Mouse (Mus musculus) C2C12 (cell line): ENCODE results near the gene Ssb. TPM values are rescaled to one million over a fixed set of nuclear protein-coding genes. Genes with fewer than 3 reads are reported as not detected.

Source experiments
- H3K27me3 ChIP-seq: one replicate; pipeline ENCODE4 v1.6.1; 2011; ENCODE audit not compliant: control insufficient read depth, insufficient read depth, insufficient read length
- H3K36me3 ChIP-seq: one replicate; pipeline ENCODE4 v1.6.1; 2011; ENCODE audit not compliant: control insufficient read depth, insufficient read depth
- H3K4me3 ChIP-seq: one replicate; pipeline ENCODE4 v1.5.1; 2011; ENCODE audit warnings: mild to moderate bottlenecking, control low read depth; ENCODE audit not compliant: poor library complexity, insufficient read depth, severe bottlenecking
- H3K79me2 ChIP-seq: one replicate; pipeline ENCODE4 v1.6.1; 2011; ENCODE audit not compliant: control insufficient read depth, insufficient read depth
- H3K79me3 ChIP-seq: one replicate; pipeline ENCODE4 v1.6.1; 2011; ENCODE audit warnings: low read depth, control low read depth
- H3ac ChIP-seq: one replicate; pipeline ENCODE3; 2011; ENCODE audit warnings: low read depth; ENCODE audit not compliant: control insufficient read depth, insufficient read length
- CEBPB ChIP-seq: IDR thresholded peaks from one replicate; pipeline ENCODE4 v1.6.1; 2011; ENCODE audit warnings: low read depth, mild to moderate bottlenecking, control low read depth, moderate library complexity
- CTCF ChIP-seq: IDR thresholded peaks from one replicate; pipeline ENCODE4 v1.5.1; 2011; ENCODE audit not compliant: control insufficient read depth, insufficient read depth, insufficient read length
- FOSL1 ChIP-seq: IDR thresholded peaks from one replicate; pipeline ENCODE4 v1.8.0; 2011; ENCODE audit warnings: mild to moderate bottlenecking, low read length; ENCODE audit not compliant: poor library complexity, insufficient read depth, severe bottlenecking
- MAX ChIP-seq: IDR thresholded peaks from one replicate; pipeline ENCODE4 v1.6.1; 2011; ENCODE audit warnings: mild to moderate bottlenecking, control low read depth
- MYOD1 ChIP-seq: IDR thresholded peaks from one replicate; pipeline ENCODE4 v1.6.1; 2011; ENCODE audit warnings: low read depth; ENCODE audit not compliant: control insufficient read depth, insufficient read length
- MYOG ChIP-seq: IDR thresholded peaks from one replicate; pipeline ENCODE4 v1.6.1; 2011; ENCODE audit not compliant: control insufficient read depth, insufficient read length; ENCODE audit errors: extremely low read depth
- USF1 ChIP-seq: IDR thresholded peaks from one replicate; pipeline ENCODE4 v1.6.1; 2011; ENCODE audit warnings: low read depth, mild to moderate bottlenecking, control low read depth, moderate library complexity
- polyA plus RNA-seq: library from polyadenylated mRNA; unstranded; fragments of >200 nt; fragmentation: generic; extraction: Trizol; gene quantifications from one replicate; pipeline ENCODE4 v1.2.1, GENCODE M21; 2012; ENCODE audit warnings: missing spikeins

The Ssb gene
- polyA plus RNA-seq, 1 experiment: 44.7 TPM

DNA sequence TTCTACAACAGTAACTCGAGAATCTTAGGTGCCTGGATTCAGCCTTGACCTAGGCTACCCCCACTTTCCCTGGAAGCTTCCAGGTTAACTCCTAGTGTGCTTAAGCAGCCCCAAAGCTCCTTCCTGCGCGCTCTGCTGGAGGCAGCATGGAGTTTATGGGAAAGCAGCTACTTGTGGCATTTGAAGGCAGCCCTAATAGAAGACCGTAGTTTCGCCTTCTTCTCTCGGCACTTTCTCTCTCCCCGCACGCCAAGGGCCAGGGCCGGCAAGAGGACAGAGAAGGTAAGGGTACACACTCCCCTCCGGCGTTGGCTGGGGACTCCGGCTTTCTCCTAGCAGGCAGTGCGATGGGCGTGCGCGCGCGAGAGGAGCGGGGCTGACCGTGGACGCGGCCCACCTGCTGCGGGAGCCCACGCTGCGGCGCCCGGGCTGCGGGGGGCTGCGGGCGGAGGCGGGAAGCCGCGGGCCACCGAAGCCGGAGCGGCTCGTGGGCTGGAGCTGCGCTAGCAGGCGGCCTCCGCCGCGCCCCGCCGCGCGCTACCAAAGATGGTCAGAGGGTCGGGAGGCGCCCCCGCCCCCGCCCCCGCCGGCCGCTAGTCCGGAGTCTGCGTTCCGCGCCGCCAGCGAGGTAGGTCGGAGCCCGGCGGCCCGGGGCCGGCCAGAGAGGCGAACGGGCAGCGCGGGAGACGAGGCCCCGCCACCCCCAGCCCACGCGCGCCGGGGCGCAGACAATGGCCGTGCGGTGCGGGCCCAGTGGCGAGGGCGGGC lies 38.8 kb upstream of the Ssb start:
- Histone ChIP-seq H3K27me3 (peaks cover 7% of the 10 kb centered on the region), H3ac (peak overlapping the region; percentile 96), H3K36me3 (no peaks in the 10 kb centered on the region), H3K79me2 (no peaks in the 10 kb centered on the region), H3K4me3 (peak overlapping the region; percentile 18), H3K79me3 (no peaks in the 10 kb centered on the region)
- no peak for TF ChIP-seq USF1
- TF ChIP-seq FOSL1: no peak
- TF ChIP-seq CEBPB: no peak
- no peak for TF ChIP-seq MAX
- TF ChIP-seq CTCF: no peak
- TF ChIP-seq MYOD1: no peak
- no peak for TF ChIP-seq MYOG

GRCm38 (mm10) chr2:69823129-69823677 lies 38.2 kb upstream of the Ssb start:
- TF ChIP-seq MYOG: no peak
- no peak for TF ChIP-seq MAX
- TF ChIP-seq FOSL1: no peak
- TF ChIP-seq CEBPB: no peak
- TF ChIP-seq MYOD1: no peak
- Histone ChIP-seq H3ac (peak overlapping the region; percentile 96), H3K4me3 (peak overlapping the region; percentile 18), H3K36me3 (no peaks in the 10 kb centered on the region), H3K79me3 (no peaks in the 10 kb centered on the region), H3K27me3 (peaks cover 7% of the 10 kb centered on the region), H3K79me2 (no peaks in the 10 kb centered on the region)

DNA sequence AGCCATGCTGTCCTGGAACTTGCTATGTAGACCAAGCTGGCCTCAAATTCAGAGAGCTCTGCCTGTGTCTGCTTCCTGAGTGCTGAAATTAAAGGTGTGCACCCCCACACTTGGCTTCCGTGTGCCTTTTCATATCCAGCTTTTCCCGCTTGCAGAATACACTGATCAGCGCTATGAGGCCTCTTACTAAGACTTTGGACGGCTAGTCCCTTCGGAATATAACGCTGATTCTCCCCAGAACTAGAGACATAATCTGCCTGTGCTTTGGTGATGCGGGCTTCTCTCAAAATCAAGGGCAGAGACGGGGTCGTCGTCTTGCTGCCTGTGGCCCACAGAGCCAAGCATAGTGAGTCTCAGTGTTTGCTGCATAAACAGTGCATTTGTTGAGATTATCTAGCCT lies 35.5 kb upstream of the Ssb start:
- no peak overlapping the region for H3K4me3 ChIP-seq
- TF ChIP-seq MYOG: no peak
- no peak for TF ChIP-seq CTCF
- no peak for TF ChIP-seq FOSL1
- TF ChIP-seq CEBPB: no peak
- TF ChIP-seq USF1: no peak
- no peak for TF ChIP-seq MAX
- no peak for TF ChIP-seq MYOD1
- H3K27me3 ChIP-seq: peaks cover 4% of the 10 kb centered on the region
- H3ac ChIP-seq: no peak overlapping the region
- no peaks in the 10 kb centered on the region for H3K79me3 ChIP-seq
- no peaks in the 10 kb centered on the region for H3K36me3 ChIP-seq
- H3K79me2 ChIP-seq: no peaks in the 10 kb centered on the region

GRCm38 (mm10) chr2:69826380-69826779 lies 35.0 kb upstream of the Ssb start:
- H3K36me3 ChIP-seq: no peaks in the 10 kb centered on the region
- no peaks in the 10 kb centered on the region for H3K79me3 ChIP-seq
- no peaks in the 10 kb centered on the region for H3K79me2 ChIP-seq
- H3K27me3 ChIP-seq: peaks cover 4% of the 10 kb centered on the region
- H3K4me3 ChIP-seq: no peak overlapping the region
- H3ac ChIP-seq: no peak overlapping the region
- TF ChIP-seq CEBPB (no peak), USF1 (no peak), CTCF (no peak), FOSL1 (no peak), MAX (no peak), MYOD1 (no peak), MYOG (no peak)

- Histone ChIP-seq H3K79me3 (no peaks in the 10 kb centered on the region), H3K27me3 (no peaks in the 10 kb centered on the region), H3K79me2 (no peaks in the 10 kb centered on the region), H3K36me3 (no peaks in the 10 kb centered on the region), H3ac (no peak overlapping the region), H3K4me3 (no peak overlapping the region)
- TF ChIP-seq CEBPB: no peak
- TF ChIP-seq MYOG: no peak
- no peak for TF ChIP-seq MAX
Observed at GRCm38 (mm10) chr2:69828031-69828430, 33.3 kb upstream of the Ssb start.

- H3K4me3 ChIP-seq: no peak overlapping the region
- no peaks in the 10 kb centered on the region for H3K79me2 ChIP-seq
- H3ac ChIP-seq: no peak overlapping the region
- no peaks in the 10 kb centered on the region for H3K36me3 ChIP-seq
- H3K79me3 ChIP-seq: no peaks in the 10 kb centered on the region
- no peak for TF ChIP-seq MYOD1
- TF ChIP-seq CTCF: no peak
- no peak for TF ChIP-seq CEBPB
- TF ChIP-seq USF1: no peak
- no peak for TF ChIP-seq FOSL1
- TF ChIP-seq MYOG: no peak
- no peak for TF ChIP-seq MAX
- H3K27me3 ChIP-seq: no peaks in the 10 kb centered on the region
Observed at GRCm38 (mm10) chr2:69829680-69830079, 31.7 kb upstream of the Ssb start.
